Mouse (Mus musculus) liver, postnatal 0 days (tissue): Measurements from ENCODE around the gene Ncor1.

Experiments
- CTCF ChIP-seq: sonication (generic); IDR thresholded peaks from 2 replicates; pipeline ENCODE4 v1.5.1; 2016; ENCODE audit warnings: antibody characterized with exemption, low read depth
- EP300 ChIP-seq: IDR thresholded peaks from 2 replicates; pipeline ENCODE4 v1.6.1; 2016; ENCODE audit warnings: antibody characterized with exemption, low read depth, mild to moderate bottlenecking

DNA sequence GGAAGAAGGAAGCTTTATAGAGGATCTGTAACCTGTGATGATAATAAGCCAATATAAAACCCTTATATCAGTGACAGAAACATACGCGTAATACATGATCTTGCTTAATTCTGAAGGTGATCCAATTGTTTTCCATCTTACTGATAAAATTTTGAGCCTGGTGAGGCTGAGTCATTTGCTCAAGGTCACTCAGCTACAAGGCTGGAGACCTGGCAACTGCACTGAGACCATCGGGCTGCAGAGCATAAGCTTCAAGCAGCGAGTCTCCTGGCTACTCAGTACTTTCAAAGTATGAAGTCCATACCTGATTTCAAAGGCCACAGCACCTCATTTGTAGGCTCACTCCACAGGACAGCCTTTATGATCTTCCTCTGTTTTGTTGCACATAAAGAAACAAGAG, 17.8 kb upstream of the Ncor1 start:
- no peak for TF ChIP-seq CTCF
- TF ChIP-seq EP300: no peak
